Mouse (Mus musculus): ENCODE measurements around the gene Slx4.
"Not testable (repeated sequence)": the region's sequence is repeated elsewhere in the genome, so short reads cannot be mapped to it uniquely, and the experiment has no call there.

The Slx4 gene

GRCm38 (mm10) chr16:4012882-4013570, 9.5 kb upstream of the Slx4 start:
- DNase-seq (ENCODE audit: low spot score) = no peak

GRCm38 (mm10) chr16:3988410-3988809, 15.2 kb downstream of the Slx4 start:
- no peak for DNase-seq (ENCODE audit: low spot score)

- no peak for DNase-seq (ENCODE audit: low spot score)
These were observed 20.3 kb downstream of the Slx4 start for GRCm38 (mm10) chr16:3983146-3983700.

GRCm38 (mm10) chr16:3982173-3982572, 21.4 kb downstream of the Slx4 start:
- DNase-seq (ENCODE audit: low spot score) = no peak

GRCm38 (mm10) chr16:3976712-3977111, 26.9 kb downstream of the Slx4 start:
- no peak for DNase-seq (ENCODE audit: low spot score)

GRCm38 (mm10) chr16:3976251-3976671, 27.3 kb downstream of the Slx4 start, which contains the start of gene Nlrc3:
Nlrc3 (minus strand) TSS chr16:3976632.
- DNase-seq (ENCODE audit: low spot score) = no peak

GRCm38 (mm10) chr16:3975658-3976057, 27.9 kb downstream of the Slx4 start:
- no peak for DNase-seq (ENCODE audit: low spot score)

- DNase-seq (ENCODE audit: low spot score) = not testable (repeated sequence)
These were observed 29.1 kb downstream of the Slx4 start for GRCm38 (mm10) chr16:3974456-3974855.

GRCm38 (mm10) chr16:3965534-3965933, 38.0 kb downstream of the Slx4 start:
- no peak for DNase-seq (ENCODE audit: low spot score)

- DNase-seq (ENCODE audit: low spot score) = no peak
These were observed 38.6 kb downstream of the Slx4 start for GRCm38 (mm10) chr16:3964990-3965389.

GRCm38 (mm10) chr16:3959261-3959660, 44.3 kb downstream of the Slx4 start:
- DNase-seq (ENCODE audit: low spot score) = no peak

- no peak for DNase-seq (ENCODE audit: low spot score)
These were observed 47.2 kb downstream of the Slx4 start for GRCm38 (mm10) chr16:3956369-3956768.

GRCm38 (mm10) chr16:3951141-3951540, 52.4 kb downstream of the Slx4 start:
- DNase-seq (ENCODE audit: low spot score) = no peak

GRCm38 (mm10) chr16:3934701-3935100, 68.9 kb downstream of the Slx4 start:
- DNase-seq (ENCODE audit: low spot score) = no peak

- no peak for DNase-seq (ENCODE audit: low spot score)
These were observed 69.5 kb downstream of the Slx4 start for GRCm38 (mm10) chr16:3934091-3934490.

- DNase-seq (ENCODE audit: low spot score) = no peak
These were observed 70.0 kb downstream of the Slx4 start for GRCm38 (mm10) chr16:3933536-3933935.

- no peak for DNase-seq (ENCODE audit: low spot score)
These were observed 74.4 kb downstream of the Slx4 start for GRCm38 (mm10) chr16:3929151-3929550.
